Mouse (Mus musculus) ES-Bruce4 (cell line): Measurements from ENCODE around the gene Rabl6. TPM values are rescaled to one million over a fixed set of nuclear protein-coding genes. Genes with fewer than 3 reads are reported as not detected.
"Not testable (repeated sequence)": the region's sequence is repeated elsewhere in the genome, so short reads cannot be mapped to it uniquely, and the experiment has no call there.

Experiments
- H3K27ac ChIP-seq: 2 replicates; pipeline ENCODE4 v1.5.1; 2012; ENCODE audit warnings: low read length, inconsistent platforms; ENCODE audit not compliant: insufficient read depth
- H3K27me3 ChIP-seq: 2 replicates; pipeline ENCODE4 v1.6.1; 2012; ENCODE audit warnings: mild to moderate bottlenecking, low read length, inconsistent platforms; ENCODE audit not compliant: control insufficient read depth, poor library complexity, insufficient read depth, severe bottlenecking
- H3K36me3 ChIP-seq: 2 replicates; pipeline ENCODE4 v1.6.1; 2012; ENCODE audit warnings: inconsistent platforms, mild to moderate bottlenecking, low read length, moderate library complexity; ENCODE audit not compliant: control insufficient read depth, poor library complexity, insufficient read depth, severe bottlenecking
- H3K4me1 ChIP-seq: one replicate; pipeline ENCODE4 v1.8.1; 2011; ENCODE audit warnings: low read length; ENCODE audit not compliant: control insufficient read depth, insufficient read depth
- H3K4me3 ChIP-seq: 2 replicates; pipeline ENCODE4 v1.5.1; 2011; ENCODE audit warnings: low read depth, mild to moderate bottlenecking, low read length
- H3K9ac ChIP-seq: 2 replicates; pipeline ENCODE4 v1.6.1; 2012; ENCODE audit warnings: low read depth, mild to moderate bottlenecking, inconsistent platforms; ENCODE audit not compliant: poor library complexity, severe bottlenecking
- H3K9me3 ChIP-seq: replicated peaks from 2 replicates; pipeline ENCODE4 v1.6.1; 2012; ENCODE audit warnings: mild to moderate bottlenecking, low read length, inconsistent platforms; ENCODE audit not compliant: control insufficient read depth, poor library complexity, insufficient read depth, severe bottlenecking
- CTCF ChIP-seq: IDR thresholded peaks from one replicate; pipeline ENCODE4 v1.8.1; 2011; ENCODE audit warnings: low read depth, low read length
- EP300 ChIP-seq: IDR thresholded peaks from 2 replicates; pipeline ENCODE4 v1.6.1; 2011; ENCODE audit warnings: low read depth, low read length; ENCODE audit not compliant: insufficient read depth
- POLR2A ChIP-seq: IDR thresholded peaks from one replicate; pipeline ENCODE4 v1.8.1; 2011; ENCODE audit warnings: low read length; ENCODE audit not compliant: insufficient read depth
- polyA plus RNA-seq: library from polyadenylated mRNA; stranded (reverse); fragments of >200 nt; gene quantifications from 2 replicates; pipeline ENCODE4 v1.2.4, GENCODE M21; 2011; ENCODE audit warnings: low read depth; ENCODE audit not compliant: missing spikeins, insufficient read depth, insufficient read length

The Rabl6 gene
- polyA plus RNA-seq, 1 experiment: 80.2 TPM

- Histone ChIP-seq H3K27ac (no peak overlapping the region), H3K36me3 (peaks cover 22% of the 10 kb centered on the region), H3K9ac (peak overlapping the region; percentile 92), H3K4me3 (peak overlapping the region; percentile 95), H3K9me3 (no peaks in the 10 kb centered on the region), H3K4me1 (no peaks in the 10 kb centered on the region), H3K27me3 (no peaks in the 10 kb centered on the region)
- TF ChIP-seq EP300 (no peak), POLR2A (peak; percentile 1)
Observed at GRCm38 (mm10) chr2:25557964-25558360, 50.4 kb downstream of the Rabl6 start.

- Histone ChIP-seq H3K9ac (peak within 1 kb of the TSS; percentile 92), H3K36me3 (peaks cover 16% of the 10 kb centered on the region), H3K27me3 (no peaks in the 10 kb centered on the region), H3K9me3 (no peaks in the 10 kb centered on the region), H3K27ac (peak within 1 kb of the TSS; percentile 59), H3K4me1 (no peaks in the 10 kb centered on the region), H3K4me3 (peak within 1 kb of the TSS; percentile 99)
- TF ChIP-seq EP300 (no peak), CTCF (no peak), POLR2A (peak; percentile 42)
Observed at GRCm38 (mm10) chr2:25557221-25557963, 50.9 kb downstream of the Rabl6 start, which contains the start of gene Edf1. TSS of gene Edf1 (plus strand) at chr2:25557847.

GRCm38 (mm10) chr2:25556296-25556695 lies 52.0 kb downstream of the Rabl6 start:
- no peak overlapping the region for H3K27ac ChIP-seq
- H3K9ac ChIP-seq: no peak overlapping the region
- H3K27me3 ChIP-seq: no peaks in the 10 kb centered on the region
- H3K36me3 ChIP-seq: peaks cover 10% of the 10 kb centered on the region
- TF ChIP-seq CTCF (no peak), EP300 (no peak), POLR2A (no peak)
- H3K9me3 ChIP-seq: no peaks in the 10 kb centered on the region
- no peaks in the 10 kb centered on the region for H3K4me1 ChIP-seq
- H3K4me3 ChIP-seq: no peak overlapping the region

GRCm38 (mm10) chr2:25555479-25555878 lies 52.8 kb downstream of the Rabl6 start:
- not testable (repeated sequence) for H3K4me3 ChIP-seq, H3K27me3 ChIP-seq, H3K4me1 ChIP-seq, H3K27ac ChIP-seq, H3K9ac ChIP-seq, H3K9me3 ChIP-seq, H3K36me3 ChIP-seq

GRCm38 (mm10) chr2:25553171-25553786 lies 55.0 kb downstream of the Rabl6 start:
- not testable (repeated sequence) for H3K27me3 ChIP-seq, H3K36me3 ChIP-seq, H3K4me1 ChIP-seq, H3K9ac ChIP-seq, H3K9me3 ChIP-seq, H3K4me3 ChIP-seq, H3K27ac ChIP-seq

- Histone ChIP-seq H3K4me3 (no peak overlapping the region), H3K4me1 (no peaks in the 10 kb centered on the region), H3K27me3 (no peaks in the 10 kb centered on the region), H3K36me3 (no peaks in the 10 kb centered on the region), H3K9me3 (no peaks in the 10 kb centered on the region), H3K27ac (no peak overlapping the region), H3K9ac (no peak overlapping the region)
- TF ChIP-seq POLR2A: no peak
- TF ChIP-seq CTCF: peak; percentile 70
- no peak for TF ChIP-seq EP300
Observed at GRCm38 (mm10) chr2:25551186-25551585, 57.1 kb downstream of the Rabl6 start.
